Mouse (Mus musculus) erythroblast, adult 5-6 weeks (primary cell): ENCODE results near the gene Zfp386. TPM values are rescaled to one million over a fixed set of nuclear protein-coding genes. Genes with fewer than 3 reads are reported as not detected.

Source experiments
- ATAC-seq: replicated peaks from 2 replicates; pipeline ENCODE4 v1.8.0; 2016; ENCODE audit warnings: moderate number of reproducible peaks, mild to moderate bottlenecking, moderate TSS enrichment, inconsistent platforms; ENCODE audit not compliant: poor library complexity, low FRiP score, severe bottlenecking
- total RNA-seq, 2 experiments: library from RNA; stranded (forward) in 1 of 2; stranded (reverse) in 1 of 2; fragments of 150-400 nt in 1 of 2; fragments of 200-764, 138-1000 nt in 1 of 2; gene quantifications; 2 replicates each; pipeline versions ENCODE4 v1.2.3 to v1.2.4; 2015 to 2017; ENCODE audit warnings: low replicate concordance in 2 of 2

Zfp386 gene
- total RNA-seq, 2 experiments from 2014 or later = 5.9 to 11.9 TPM

DNA sequence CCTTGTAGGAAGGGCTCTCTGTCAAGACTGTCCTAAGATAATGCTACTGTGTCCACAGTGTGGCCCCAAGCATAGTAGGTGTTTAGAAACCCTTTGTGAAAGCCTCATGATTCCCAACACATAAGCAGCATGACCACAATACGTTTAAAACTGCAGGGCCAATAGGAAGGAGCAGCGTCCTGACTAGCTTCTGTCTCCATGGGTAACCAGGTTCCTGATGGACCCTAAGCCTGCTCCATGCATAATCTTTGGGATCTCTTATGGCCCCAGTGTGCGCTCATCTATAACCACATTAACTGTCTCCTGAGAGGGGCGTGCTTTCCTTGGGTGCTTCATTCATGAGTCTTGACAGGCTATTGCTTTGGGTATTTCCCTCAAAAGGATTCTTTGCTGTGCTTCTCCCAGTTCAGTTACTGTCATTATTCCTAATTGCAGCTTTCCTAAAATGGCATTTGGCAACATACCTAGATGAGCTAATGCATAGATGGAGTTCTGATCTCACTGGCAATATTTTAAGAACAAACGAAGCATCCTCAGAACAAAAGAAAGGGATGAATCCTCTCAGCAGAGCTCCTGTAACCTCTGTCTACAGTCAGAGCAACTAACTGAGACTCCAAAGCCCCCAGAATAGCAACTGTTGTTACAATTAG is 39.6 kb downstream of the Zfp386 start:
- no peak for ATAC-seq

DNA sequence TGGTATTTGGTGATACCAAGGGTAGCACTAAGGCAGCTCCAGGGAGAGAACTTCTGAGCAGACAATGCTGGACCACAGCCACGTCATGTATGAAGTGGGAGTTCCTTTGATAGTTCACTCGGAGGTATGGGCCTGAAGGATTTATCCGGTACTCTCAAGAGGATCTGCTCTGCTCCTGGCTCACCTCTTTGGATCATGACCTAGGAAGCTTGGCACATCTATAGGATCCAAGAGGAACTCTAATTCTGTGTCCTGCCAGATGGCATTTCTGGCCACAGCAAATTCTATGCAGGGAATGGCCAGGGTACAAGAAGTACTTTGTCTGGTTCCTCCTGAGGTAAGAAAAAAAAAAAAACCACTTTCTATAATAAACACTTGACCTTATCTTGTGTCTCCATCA is 42.3 kb downstream of the Zfp386 start:
- ATAC-seq = no peak

DNA sequence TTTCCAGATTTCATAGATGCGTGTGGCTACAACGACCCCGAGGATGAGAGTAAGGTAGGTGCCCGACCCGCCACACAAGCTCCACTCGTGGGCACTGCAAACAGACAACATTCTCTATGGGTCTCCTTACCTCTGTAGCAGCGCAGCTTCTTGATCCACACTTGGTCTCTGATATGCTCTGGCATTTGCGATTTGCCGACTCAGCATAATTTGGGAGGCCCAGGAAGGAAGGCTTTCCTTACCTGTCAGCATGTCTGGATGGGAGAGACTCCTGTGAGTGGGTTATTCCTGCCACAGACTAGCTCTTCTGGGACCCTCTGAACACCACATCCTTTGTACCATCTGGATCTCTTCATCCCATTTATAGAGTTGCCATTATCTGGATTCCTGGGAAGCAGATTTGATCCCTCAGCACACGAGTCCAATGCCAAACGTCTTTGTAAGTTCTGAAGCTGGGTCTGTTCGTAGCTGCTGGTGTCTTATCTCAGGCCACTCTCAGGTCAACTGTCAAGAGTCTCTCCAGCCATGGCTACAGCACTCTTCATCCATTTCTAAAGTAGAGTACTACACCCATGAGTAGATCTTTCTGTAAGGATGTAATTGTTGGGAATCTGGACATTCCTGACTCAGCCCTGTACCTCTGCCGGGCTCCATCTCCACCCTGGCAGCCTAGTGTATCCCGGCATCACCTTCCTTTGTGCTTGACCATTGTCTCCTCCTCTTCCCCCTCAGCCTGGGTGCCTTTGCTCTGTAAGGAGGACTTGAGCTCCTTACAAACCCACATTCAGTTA is 47.4 kb downstream of the Zfp386 start:
- no peak; the same call in 1 of the 2 replicates for ATAC-seq

DNA sequence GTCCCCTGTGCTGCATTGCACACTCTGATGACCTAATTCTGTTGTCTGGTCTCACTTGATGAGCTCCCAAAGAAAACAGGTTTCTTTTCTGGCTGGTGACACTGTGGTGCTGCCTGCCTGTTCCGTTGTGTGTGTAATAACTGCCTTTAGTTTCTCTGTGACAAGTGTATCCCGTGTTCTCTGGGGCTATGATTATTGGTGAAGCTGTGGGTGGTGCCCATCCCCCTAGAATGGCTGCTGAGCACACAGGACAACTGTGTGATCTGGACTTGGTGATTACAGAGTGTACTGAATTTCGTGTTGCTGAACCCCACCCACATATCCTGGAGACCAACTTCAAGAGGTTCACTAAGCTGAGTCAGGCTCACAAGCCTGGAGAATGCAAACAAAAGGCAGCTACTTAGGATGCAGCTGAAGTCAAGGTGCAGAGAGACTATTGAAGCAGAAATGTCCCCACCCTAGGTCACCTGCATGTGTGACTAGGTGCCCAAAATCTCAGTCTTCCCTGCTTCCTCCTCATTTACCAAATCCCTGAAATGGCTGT is 48.9 kb downstream of the Zfp386 start:
- ATAC-seq = no peak

DNA sequence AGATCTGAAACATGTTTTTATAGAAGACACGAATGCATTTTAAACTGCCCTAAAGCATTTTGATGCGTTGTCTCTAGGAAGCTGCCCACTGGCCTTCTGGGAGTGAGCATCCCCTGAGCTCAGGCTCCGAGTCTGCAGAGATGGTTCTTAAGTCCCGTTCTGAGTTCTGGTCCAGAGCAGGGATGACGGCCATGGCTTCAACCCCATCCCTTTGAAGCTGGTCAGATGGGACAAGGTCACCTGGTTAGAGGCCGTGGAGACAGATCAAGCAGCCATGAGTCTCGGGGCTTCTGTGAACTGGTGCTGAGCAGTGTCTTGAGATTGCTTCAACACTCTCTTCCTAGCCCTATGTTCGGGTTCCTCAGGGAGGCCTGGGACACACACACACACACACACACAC is 49.6 kb downstream of the Zfp386 start:
- ATAC-seq = no peak

DNA sequence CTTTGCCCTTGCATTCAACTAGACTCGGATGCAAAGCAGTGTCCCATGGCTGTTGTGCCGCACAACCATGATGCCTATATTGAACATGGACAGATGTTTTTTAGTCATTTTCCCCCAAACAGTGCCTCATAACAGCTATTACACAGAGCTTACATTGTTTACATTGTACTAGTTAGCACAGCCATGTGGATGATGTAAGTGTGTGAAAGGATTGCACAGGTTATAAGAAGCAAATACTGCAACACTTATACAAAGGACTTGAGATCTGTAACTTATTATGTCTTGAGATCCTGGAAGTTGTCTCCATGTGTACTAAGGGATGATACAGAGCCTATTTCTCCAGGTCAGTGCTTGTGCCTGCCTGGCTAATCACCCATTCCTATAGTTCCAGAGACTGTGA is 54.4 kb downstream of the Zfp386 start:
- ATAC-seq = no peak

DNA sequence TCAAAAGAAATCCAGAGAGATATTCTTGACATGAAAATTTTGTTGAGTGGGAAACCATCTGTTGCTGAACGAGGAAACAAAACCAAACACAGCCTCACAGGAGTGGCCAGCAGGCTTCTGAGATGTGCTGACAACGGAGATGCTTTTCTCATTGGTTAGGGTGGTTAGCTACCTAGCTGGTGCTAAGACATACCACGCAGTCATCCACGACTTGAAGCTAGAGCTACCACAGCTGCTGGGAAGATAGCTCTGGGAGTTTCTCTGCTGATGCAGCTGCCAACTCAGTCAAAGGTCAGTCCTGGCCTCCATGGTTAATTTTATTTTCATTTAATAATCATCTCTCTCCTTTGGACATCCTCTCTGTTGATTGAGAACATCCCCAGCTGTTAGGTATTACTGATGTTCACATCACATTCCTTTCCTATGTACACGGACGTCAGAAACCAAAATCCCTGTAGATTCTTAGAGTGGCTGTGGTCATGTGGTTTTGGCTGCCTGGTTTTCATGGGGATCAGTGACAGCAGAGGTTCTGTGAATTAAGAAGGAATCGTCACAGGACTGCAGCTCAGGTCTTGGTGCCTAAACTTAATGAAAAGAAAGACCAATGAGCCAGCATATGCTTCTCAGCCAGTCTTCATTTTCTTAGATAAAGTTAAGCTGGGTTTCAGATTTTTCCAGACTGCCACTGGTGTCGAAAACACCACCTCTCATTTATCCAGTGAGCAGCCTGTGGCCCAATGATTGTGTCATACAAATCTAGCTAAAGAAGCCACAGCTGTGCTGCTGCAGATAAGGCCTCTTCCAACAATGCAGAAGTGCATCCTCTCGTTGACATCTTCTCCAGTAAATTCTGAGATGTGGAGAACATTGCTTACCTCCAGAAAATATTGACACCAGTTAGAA is 62.2 kb downstream of the Zfp386 start:
- no peak for ATAC-seq

DNA sequence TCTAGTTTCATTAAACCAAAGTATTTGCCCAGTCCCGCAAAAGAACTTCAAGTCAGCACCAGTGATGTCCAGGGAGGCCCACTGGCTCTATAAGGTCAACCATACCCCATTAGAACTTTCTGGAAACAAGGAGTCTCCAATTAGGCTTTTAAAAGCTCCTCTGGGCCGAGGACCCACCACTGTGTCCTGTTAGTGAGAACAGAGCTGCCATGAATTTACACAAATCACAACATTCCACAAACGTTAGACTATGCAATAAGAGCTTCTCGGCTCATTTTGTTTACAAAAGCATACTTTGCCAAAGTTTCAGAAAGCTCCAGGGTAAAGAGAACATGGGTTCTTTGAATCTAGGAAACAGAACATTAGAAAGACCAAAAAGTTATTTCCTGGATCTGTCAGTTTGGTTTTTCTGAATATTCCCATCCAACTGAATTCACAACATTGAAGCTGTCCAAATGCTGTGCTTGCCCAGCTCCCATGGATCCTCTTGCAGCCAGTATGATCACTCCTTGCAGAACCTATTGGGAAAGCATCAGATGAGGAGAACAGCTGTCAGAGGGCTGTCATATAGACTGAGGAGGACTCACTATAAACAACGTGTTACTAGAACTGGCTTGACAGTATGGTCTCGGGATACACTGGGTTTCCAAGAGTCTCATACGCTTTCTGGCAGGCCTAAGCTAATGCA is 63.6 kb downstream of the Zfp386 start:
- ATAC-seq = no peak

Other genes starting within 250 kb of the Zfp386 start
- gene Vipr2, start 30.0 kb downstream of the Zfp386 start, total RNA-seq (2015; ENCODE audit: low replicate concordance) = not detected in 2 replicates
- not detected in 2 replicates for gene Vipr2, start 30.0 kb downstream of the Zfp386 start, total RNA-seq (2017; ENCODE audit: low replicate concordance)
- gene Wdr60, start 215.3 kb downstream of the Zfp386 start, total RNA-seq (2015; ENCODE audit: low replicate concordance) = 4.6 and 6.5 TPM in 2 replicates
- gene Wdr60, start 215.3 kb downstream of the Zfp386 start, total RNA-seq (2017; ENCODE audit: low replicate concordance) = 1.6 and 3.5 TPM in 2 replicates
- gene Gm11027, start 227.7 kb downstream of the Zfp386 start, total RNA-seq (2015; ENCODE audit: low replicate concordance) = not detected in 2 replicates
- gene Gm11027, start 227.7 kb downstream of the Zfp386 start, total RNA-seq (2017; ENCODE audit: low replicate concordance) = not detected in 2 replicates
- 27.3 and 28.6 TPM in 2 replicates for gene Esyt2, start 233.5 kb downstream of the Zfp386 start, total RNA-seq (2015; ENCODE audit: low replicate concordance)
- gene Esyt2, start 233.5 kb downstream of the Zfp386 start, total RNA-seq (2017; ENCODE audit: low replicate concordance) = 41.3 and 45.6 TPM in 2 replicates